Mouse (Mus musculus) ES-E14 (cell line): Measurements from ENCODE around the gene Kcnip1. TPM values are rescaled to one million over a fixed set of nuclear protein-coding genes. Genes with fewer than 3 reads are reported as not detected.

Experiments used
- DNase-seq: peaks from one replicate; pipeline ENCODE4 v3.0.0-alpha.2; 2013; ENCODE audit warnings: low read depth, low spot score
- H3K27ac ChIP-seq: 2 replicates; pipeline ENCODE4 v1.5.1; 2012; ENCODE audit warnings: low read depth, mild to moderate bottlenecking, low read length, moderate library complexity, mixed read lengths; ENCODE audit not compliant: poor library complexity, insufficient read depth, severe bottlenecking
- H3K36me3 ChIP-seq: 2 replicates; pipeline ENCODE4 v1.6.1; 2012; ENCODE audit warnings: mild to moderate bottlenecking, low read length, moderate library complexity, mixed read lengths; ENCODE audit not compliant: control insufficient read depth, poor library complexity, insufficient read depth, severe bottlenecking
- H3K4me1 ChIP-seq, 2 experiments: fragments of 150-350 bp in 1 of 2; sonication (generic) in 1 of 2; 2 replicates each; pipeline ENCODE4 v1.6.1; 2012; ENCODE audit warnings: low read length in 2 of 2, mild to moderate bottlenecking in 1 of 2, mixed read lengths in 1 of 2; ENCODE audit not compliant: control insufficient read depth in 2 of 2, insufficient read depth in 2 of 2, poor library complexity in 1 of 2
- H3K4me3 ChIP-seq, 2 experiments: fragments of 150-350 bp in 1 of 2; sonication (generic) in 1 of 2; 2 replicates each; pipeline ENCODE4 v1.5.1; 2012; ENCODE audit warnings: low read length in 2 of 2, low read depth in 1 of 2, mild to moderate bottlenecking in 1 of 2, mixed read lengths in 1 of 2; ENCODE audit not compliant: insufficient read depth in 1 of 2, poor library complexity in 1 of 2, severe bottlenecking in 1 of 2
- H3K9ac ChIP-seq: 2 replicates; pipeline ENCODE4 v1.6.1; 2012; ENCODE audit warnings: low read depth, mild to moderate bottlenecking, low read length, mixed read lengths; ENCODE audit not compliant: poor library complexity, insufficient read depth, severe bottlenecking
- H3K9me3 ChIP-seq: fragments of 150-350 bp; sonication (generic); 2 replicates; pipeline ENCODE4 v1.6.1; 2012; ENCODE audit warnings: low read depth, mild to moderate bottlenecking, low read length; ENCODE audit not compliant: control insufficient read depth, insufficient read depth
- CHD2 ChIP-seq: IDR thresholded peaks from 2 replicates; pipeline ENCODE4 v1.6.1; 2014; ENCODE audit warnings: mild to moderate bottlenecking, low read depth, low read length, inconsistent platforms
- HCFC1 ChIP-seq: IDR thresholded peaks from 2 replicates; pipeline ENCODE4 v1.6.1; 2012; ENCODE audit warnings: low read length, inconsistent platforms, borderline replicate concordance; ENCODE audit not compliant: insufficient read depth
- MAFK ChIP-seq: IDR thresholded peaks from 2 replicates; pipeline ENCODE4 v1.6.1; 2014; ENCODE audit warnings: mild to moderate bottlenecking, low read depth, low read length, inconsistent platforms; ENCODE audit not compliant: insufficient read depth
- ZC3H11A ChIP-seq: IDR thresholded peaks from 2 replicates; pipeline ENCODE4 v1.6.1; 2012; ENCODE audit warnings: low read depth, mild to moderate bottlenecking, inconsistent platforms, low read length, borderline replicate concordance
- ZNF384 ChIP-seq: IDR thresholded peaks from 2 replicates; pipeline ENCODE4 v1.6.1; 2012; ENCODE audit warnings: low read depth, low read length, inconsistent platforms
- in situ Hi-C, 2 experiments: fragments of 600-800 bp; cut with MboI; formaldehyde crosslinking; loops; one replicate each; pipeline ENCODE4 v1.15.1; 2025; ENCODE audit warnings: low sequenced_read_pairs in 2 of 2, inconsistent platforms in 1 of 2; ENCODE audit not compliant: unreplicated experiment in 2 of 2
- total RNA-seq: library from RNA; depleted of rRNA; stranded (reverse); fragments of 300-350 nt; gene quantifications from 2 replicates; pipeline ENCODE4 v1.2.3, GENCODE M21; 2012; rRNA removed

Gene Kcnip1
- total RNA-seq, 1 experiment = 0.22 TPM

DNA sequence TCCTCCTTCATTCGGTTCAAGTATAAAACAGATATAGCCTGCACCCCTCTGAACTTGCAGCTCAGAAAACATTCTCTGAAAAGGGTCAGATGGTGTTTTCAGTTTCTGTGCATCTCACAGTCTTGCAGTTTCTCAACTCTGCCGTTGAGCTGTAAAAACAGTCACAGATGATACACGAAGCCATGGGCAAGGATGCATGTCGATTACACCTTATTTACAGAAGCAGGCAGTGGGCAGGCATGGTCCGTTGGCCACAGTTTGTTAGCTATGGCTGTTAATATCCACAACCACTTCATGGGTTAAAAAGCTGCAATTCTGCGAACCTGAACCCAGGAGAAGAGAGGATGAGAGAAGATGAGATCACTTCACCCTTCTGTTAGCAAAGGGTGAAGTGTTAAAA, 406.3 kb downstream of the Kcnip1 start:
- TF ChIP-seq HCFC1 (no peak), CHD2 (no peak), ZC3H11A (no peak), ZNF384 (no peak), MAFK (no peak)
- H3K9me3 ChIP-seq = no peaks in the 10 kb centered on the region
- no peaks in the 10 kb centered on the region for H3K4me1 ChIP-seq
- no peaks in the 10 kb centered on the region for H3K36me3 ChIP-seq
- in situ Hi-C loops = no loop called here
- no peak for DNase-seq
- H3K9ac ChIP-seq = no peak overlapping the region
- H3K4me3 ChIP-seq = no peak overlapping the region
- no peak overlapping the region for H3K27ac ChIP-seq

DNA sequence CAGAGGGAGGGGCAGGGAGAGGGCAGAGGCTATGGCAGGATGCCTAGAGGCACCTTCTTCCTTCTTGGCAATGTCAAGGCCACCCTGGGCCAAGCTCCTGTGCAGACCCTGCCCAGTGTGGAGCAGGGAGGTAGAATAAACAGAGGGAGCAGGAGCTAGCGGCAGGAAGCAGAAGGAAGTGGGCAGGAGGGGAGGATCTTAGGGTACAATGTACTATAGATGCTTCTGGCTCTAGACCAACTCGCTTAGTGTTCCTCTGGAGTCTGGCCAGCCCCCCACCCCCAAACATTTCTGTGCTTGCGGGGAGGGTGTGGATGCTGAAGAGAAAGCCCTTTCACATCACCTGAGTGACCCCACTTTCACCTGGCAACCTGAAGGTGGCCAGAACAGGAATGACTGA, 413.3 kb downstream of the Kcnip1 start:
- Histone ChIP-seq H3K9ac (no peak overlapping the region), H3K36me3 (no peaks in the 10 kb centered on the region), H3K9me3 (no peaks in the 10 kb centered on the region), H3K4me3 (no peak overlapping the region), H3K27ac (no peak overlapping the region), H3K4me1 (peaks cover 2 to 11% of the 10 kb centered on the region in 2 experiments; a peak in 1 of 4 replicates)
- DNase-seq = no peak
- in situ Hi-C loops = no loop called here
- TF ChIP-seq CHD2 = no peak
- no peak for TF ChIP-seq ZNF384
- TF ChIP-seq ZC3H11A = no peak
- TF ChIP-seq HCFC1 = no peak
- TF ChIP-seq MAFK = no peak

Other genes starting within 250 kb of the Kcnip1 start
- 0.11 and 0.22 TPM in 2 replicates for gene Kcnmb1, start 30.1 kb downstream of the Kcnip1 start, total RNA-seq
- 0.09 TPM in 1 of 2 replicates, not detected in the other for gene Lcp2, start 53.8 kb upstream of the Kcnip1 start, total RNA-seq
- gene 4930469K13Rik, start 105.4 kb upstream of the Kcnip1 start, total RNA-seq = not detected in 2 replicates
- not detected in 2 replicates for gene Foxi1, start 214.9 kb upstream of the Kcnip1 start, total RNA-seq